10 mouse cellular contexts compared by ENCODE assay signal in the genomic region with DNA sequence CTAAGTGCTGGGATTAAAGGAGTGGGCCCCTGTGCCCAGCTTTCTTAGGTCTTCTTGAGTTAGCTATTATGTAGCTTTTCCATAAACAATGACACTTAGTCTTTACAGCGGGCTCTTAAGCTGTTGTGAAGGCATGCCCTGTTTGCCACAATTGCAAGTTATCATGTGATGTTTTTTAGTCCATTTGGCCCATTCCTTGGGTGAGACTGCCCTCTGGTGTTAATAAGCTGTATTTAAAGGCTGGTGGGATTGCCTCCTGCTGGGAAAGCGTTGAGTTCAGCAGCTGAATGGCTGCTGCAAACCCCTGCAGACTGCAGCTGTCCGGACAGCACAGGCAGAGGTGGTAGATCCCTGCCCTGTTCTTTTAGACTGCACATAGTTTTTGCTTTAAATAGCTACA. TPM values are rescaled to one million over a fixed set of nuclear protein-coding genes. Genes with fewer than 3 reads are reported as not detected.
DNase-seq lines count a peak whose midpoint lies in the region; ATAC-seq lines count a peak whose summit lies in the region.
"Had no signal": no experiment of that assay in that cellular context is flagged by ENCODE, and none has a peak within 500 bp of the region (broad histone marks: within the 10 kb centered on the region; RNA-seq: fewer than 3 reads in every experiment).

No protein-coding gene starts in this region.

- H3K27ac ChIP-seq in midbrain, embryonic 13.5 days: no peak overlapping the region
- H3K27ac ChIP-seq: embryonic facial prominence, embryonic 13.5 days; stomach, embryonic 15.5 days had no signal

- no peak overlapping the region for H3K4me2 ChIP-seq in midbrain, embryonic 13.5 days (replicated peaks)
- H3K4me2 ChIP-seq: embryonic facial prominence, embryonic 13.5 days; stomach, embryonic 15.5 days had no signal

- peak; percentile 16 for DNase-seq in 3134 (ENCODE audit: extremely low read depth, insufficient read length, low spot score)
- peak; percentile 87 for DNase-seq in MN1 (ENCODE audit: low spot score)
- DNase-seq in cerebellum, postnatal 25 days: peak; percentile 29 to 51
- peak; percentile 54 for DNase-seq in gastrocnemius, postnatal 10 days
- DNase-seq in kidney, adult 11 months: peak; percentile 70
- peak; percentile 62 to 64 for DNase-seq in left cerebral cortex, postnatal 25 days (ENCODE audit: low spot score in 2 of 2)
- DNase-seq in spleen, postnatal 36 days (ENCODE audit: low spot score in 2 of 2): peak; percentile 50 to 58

- peaks cover 10% of the 10 kb centered on the region; the same call in 1 of the 2 replicates for H3K36me3 ChIP-seq in midbrain, embryonic 13.5 days

- peak; percentile 69 for ATAC-seq in midbrain, embryonic 13.5 days

- peaks cover 9% of the 10 kb centered on the region for H3K4me1 ChIP-seq in midbrain, embryonic 13.5 days (replicated peaks)
- H3K4me1 ChIP-seq: embryonic facial prominence, embryonic 13.5 days; stomach, embryonic 15.5 days had no signal

- no peak overlapping the region for H3K4me3 ChIP-seq in midbrain, embryonic 13.5 days (replicated peaks)
- H3K4me3 ChIP-seq: embryonic facial prominence, embryonic 13.5 days; stomach, embryonic 15.5 days had no signal

- 8% methylated on average over 3 of the region's 3 CpGs for WGBS in midbrain, embryonic 13.5 days

- H3K9me3 ChIP-seq in midbrain, embryonic 13.5 days: no peaks in the 10 kb centered on the region
- H3K9me3 ChIP-seq: embryonic facial prominence, embryonic 13.5 days; stomach, embryonic 15.5 days had no signal

- H3K27me3 ChIP-seq in midbrain, embryonic 13.5 days: no peaks in the 10 kb centered on the region
- H3K27me3 ChIP-seq: embryonic facial prominence, embryonic 13.5 days; stomach, embryonic 15.5 days had no signal

- H3K9ac ChIP-seq in midbrain, embryonic 13.5 days (replicated peaks): no peak overlapping the region
- H3K9ac ChIP-seq: embryonic facial prominence, embryonic 13.5 days; stomach, embryonic 15.5 days had no signal

- intact Hi-C loops in left cerebral cortex, postnatal 25 days (cut with DNase I): loop anchor here (2.0 kb wide), 1 partner anchor 66 kb away; no protein-coding TSS in a partner anchor

RNA-seq across cellular contexts. Expression of gene Arhgef3, which starts 17.9 kb away (rescaled TPM):
- total RNA-seq in gastrocnemius, postnatal 10 days (2021): 10 to 100 TPM; 15.6 to 18.1 TPM
- total RNA-seq in left cerebral cortex, postnatal 25 days (2021): 10 to 100 TPM; 61.9 to 62.2 TPM
- polyA plus RNA-seq in midbrain, embryonic 13.5 days (2015; fragmentation: Nextera tagmentation; extraction: Ambion mirVana): 1.7 and 2.4 TPM in 2 replicates

RNA-seq across cellular contexts. Expression of gene Il17rd, which starts 58.0 kb away (rescaled TPM):
- total RNA-seq in gastrocnemius, postnatal 10 days (2021): 1 to 10 TPM; 6.5 to 7.1 TPM
- total RNA-seq in left cerebral cortex, postnatal 25 days (2021): 1 to 10 TPM; 2.7 to 2.8 TPM
- 2.5 and 2.8 TPM in 2 replicates for polyA plus RNA-seq in midbrain, embryonic 13.5 days (2015; fragmentation: Nextera tagmentation; extraction: Ambion mirVana)

Comparison
In these comparisons a context has a peak if more than half of its experiments do, and no peak if none do; other contexts are left out.
1. DNase-seq: peak in every context shown above with its lines; median percentile 87 in MN1; 70 in kidney, adult 11 months; 63 in left cerebral cortex, postnatal 25 days; 54 in gastrocnemius, postnatal 10 days; 54 in spleen, postnatal 36 days; 40 in cerebellum, postnatal 25 days; 16 in 3134.